ENCODE assay signal across 29 mouse cellular contexts in the genomic region with DNA sequence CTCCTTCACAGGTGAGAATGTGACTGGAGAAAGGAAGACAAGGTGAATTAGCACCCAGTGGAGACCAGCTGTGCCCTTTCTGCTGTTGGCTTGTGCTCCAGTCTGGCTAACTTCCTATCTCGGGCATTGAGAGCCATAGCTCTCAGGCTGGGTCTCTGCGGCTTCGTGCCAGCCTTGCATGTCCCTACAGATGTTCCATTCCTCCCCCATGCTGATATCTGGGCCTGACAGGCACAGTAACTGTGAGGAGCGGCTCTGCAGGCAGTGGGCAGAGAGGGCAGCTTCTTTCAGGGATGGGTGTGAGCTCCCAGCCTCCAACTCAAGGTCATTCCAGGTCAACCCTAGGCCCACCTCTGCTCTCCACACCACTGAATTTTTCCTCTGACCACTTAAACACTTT. TPM values are rescaled to one million over a fixed set of nuclear protein-coding genes. Genes with fewer than 3 reads are reported as not detected.
A peak's percentile ranks its signal among the peaks of the same experiment; 100 is the strongest.
DNase-seq lines count a peak whose midpoint lies in the region; ATAC-seq lines count a peak whose summit lies in the region.
"Had no signal": no experiment of that assay in that cellular context is flagged by ENCODE, and none has a peak within 500 bp of the region (broad histone marks: within the 10 kb centered on the region; RNA-seq: fewer than 3 reads in every experiment).

No protein-coding gene starts in this region.

- no peak overlapping the region for H3K9ac ChIP-seq in midbrain, embryonic 11.5 days (ENCODE audit: low read length)
- H3K9ac ChIP-seq in midbrain, embryonic 15.5 days: no peak overlapping the region

- H3K4me1 ChIP-seq in midbrain, embryonic 11.5 days (ENCODE audit: control insufficient read depth, insufficient read depth, low read length): no peaks in the 10 kb centered on the region
- H3K4me1 ChIP-seq in midbrain, embryonic 15.5 days: no peaks in the 10 kb centered on the region

- intact Hi-C loops in heart, postnatal 14 days (cut with DNase I): loop anchor here (5.0 kb wide), 1 partner anchor 38 kb away; a partner anchor contains a TSS

- no peak overlapping the region for H3K27ac ChIP-seq in midbrain, embryonic 11.5 days (ENCODE audit: low read depth, low read length)
- no peak overlapping the region for H3K27ac ChIP-seq in midbrain, embryonic 15.5 days

- peak; percentile 84 for DNase-seq in heart, adult 11 months
- no peak for DNase-seq in heart, postnatal 14 days
- peak; percentile 72 for DNase-seq in midbrain, embryonic 11.5 days (ENCODE audit: low spot score, missing footprints)
- no peak for DNase-seq in cerebellum, adult 9-10 months
- DNase-seq: adrenal gland, adult 2 months; adrenal gland, adult 8-10 months; adrenal gland, postnatal 10 days; adrenal gland, postnatal 14 days; adrenal gland, postnatal 25 days; adrenal gland, postnatal 36 days; B cell, adult 2 months; cerebellum, adult 11 months; cerebellum, adult 11-12 months; cerebellum, adult 18-20 months had no signal

- no peaks in the 10 kb centered on the region for H3K9me3 ChIP-seq in midbrain, embryonic 11.5 days (ENCODE audit: control insufficient read depth, low read length)
- no peaks in the 10 kb centered on the region for H3K9me3 ChIP-seq in midbrain, embryonic 15.5 days

- H3K36me3 ChIP-seq in midbrain, embryonic 11.5 days (ENCODE audit: control insufficient read depth, insufficient read depth, low read length): no peaks in the 10 kb centered on the region
- no peaks in the 10 kb centered on the region for H3K36me3 ChIP-seq in midbrain, embryonic 15.5 days (replicated peaks)
- H3K36me3 ChIP-seq: G1E had no signal

- H3K4me3 ChIP-seq in midbrain, embryonic 11.5 days (ENCODE audit: low read depth, low read length): no peak overlapping the region
- H3K4me3 ChIP-seq in midbrain, embryonic 15.5 days: no peak overlapping the region

- H3K27me3 ChIP-seq in midbrain, embryonic 11.5 days (ENCODE audit: control insufficient read depth, insufficient read depth, low read length): no peaks in the 10 kb centered on the region
- no peaks in the 10 kb centered on the region for H3K27me3 ChIP-seq in midbrain, embryonic 15.5 days (replicated peaks)
- H3K27me3 ChIP-seq: Patski had no signal

- WGBS in midbrain, embryonic 11.5 days: 86% methylated on average over 4 of the region's 4 CpGs
- WGBS in midbrain, embryonic 15.5 days: 82% methylated on average over 4 of the region's 4 CpGs

- no peak for ATAC-seq in midbrain, embryonic 11.5 days (ENCODE audit: low FRiP score)
- no peak for ATAC-seq in midbrain, embryonic 15.5 days (replicated peaks)
- peak; percentile 54 for ATAC-seq in megakaryocyte progenitor cell, adult 5-6 weeks (replicated peaks; ENCODE audit: poor library complexity)
- ATAC-seq in megakaryocyte-erythroid progenitor cell, adult 5-6 weeks (replicated peaks; ENCODE audit: low FRiP score, low TSS enrichment, poor library complexity, severe bottlenecking): peak; percentile 83
- no peak for ATAC-seq in cerebellum, adult (ENCODE audit: insufficient number of reproducible peaks, low FRiP score, low TSS enrichment)
- ATAC-seq: activated CD4-positive, CD25-positive, alpha-beta regulatory T cell, adult 4 months; CD4-positive, CD25-positive, alpha-beta regulatory T cell, adult 4 months; Patski had no signal

- no peak overlapping the region for H3K4me2 ChIP-seq in midbrain, embryonic 11.5 days
- no peak overlapping the region for H3K4me2 ChIP-seq in midbrain, embryonic 15.5 days

RNA-seq across cellular contexts. Expression of a gene that starts 31.2 kb away (rescaled TPM):
- not detected for total RNA-seq in heart, postnatal 14 days (2021)
- polyA plus RNA-seq in midbrain, embryonic 11.5 days (2014; fragmentation: Nextera tagmentation; extraction: Ambion mirVana): 1.6 TPM in 2 replicates
- polyA plus RNA-seq in midbrain, embryonic 15.5 days (2015; fragmentation: Nextera tagmentation; extraction: Ambion mirVana): 13.9 and 14.4 TPM in 2 replicates
- total RNA-seq in megakaryocyte progenitor cell, adult 5-6 weeks (2015): not detected in 2 replicates
- total RNA-seq in megakaryocyte progenitor cell, adult 5-6 weeks (2017): not detected in 2 replicates
- total RNA-seq in megakaryocyte-erythroid progenitor cell, adult 5-6 weeks (2014; fragmentation: Nextera tagmentation): not detected in 2 replicates
- total RNA-seq in megakaryocyte-erythroid progenitor cell, adult 5-6 weeks (2017): not detected in 2 replicates
- total RNA-seq: CH12.LX, MEL had no signal
- polyA plus RNA-seq: activated CD4-positive, CD25-positive, alpha-beta regulatory T cell, adult 4 months; C2C12; CD4-positive, CD25-positive, alpha-beta regulatory T cell, adult 4 months; G1E had no signal

RNA-seq across cellular contexts. Expression of a gene that starts 35.9 kb away (rescaled TPM):
- 1 to 10 TPM; 1.2 to 1.7 TPM for total RNA-seq in heart, postnatal 14 days (2021)
- polyA plus RNA-seq in midbrain, embryonic 11.5 days (2014; fragmentation: Nextera tagmentation; extraction: Ambion mirVana): 0.96 and 1.1 TPM in 2 replicates
- 1.2 and 1.3 TPM in 2 replicates for polyA plus RNA-seq in midbrain, embryonic 15.5 days (2015; fragmentation: Nextera tagmentation; extraction: Ambion mirVana)
- 1.6 and 7.4 TPM in 2 replicates for total RNA-seq in megakaryocyte progenitor cell, adult 5-6 weeks (2015)
- 1.1 and 2.5 TPM in 2 replicates for total RNA-seq in megakaryocyte progenitor cell, adult 5-6 weeks (2017)
- total RNA-seq in megakaryocyte-erythroid progenitor cell, adult 5-6 weeks (2014; fragmentation: Nextera tagmentation): not detected in 2 replicates
- 0.99 TPM in 1 of 2 replicates, not detected in the other for total RNA-seq in megakaryocyte-erythroid progenitor cell, adult 5-6 weeks (2017)
- total RNA-seq: G1E had no signal
- polyA plus RNA-seq: activated CD4-positive, CD25-positive, alpha-beta regulatory T cell, adult 4 months; CD4-positive, CD25-positive, alpha-beta regulatory T cell, adult 4 months; G1E had no signal

RNA-seq across cellular contexts. Expression of a gene that starts 38.9 kb away (rescaled TPM):
- not detected for total RNA-seq in heart, postnatal 14 days (2021)
- polyA plus RNA-seq in midbrain, embryonic 11.5 days (2014; fragmentation: Nextera tagmentation; extraction: Ambion mirVana): not detected in 2 replicates
- polyA plus RNA-seq in midbrain, embryonic 15.5 days (2015; fragmentation: Nextera tagmentation; extraction: Ambion mirVana): not detected in 2 replicates
- not detected in 2 replicates for total RNA-seq in megakaryocyte progenitor cell, adult 5-6 weeks (2015)
- total RNA-seq in megakaryocyte progenitor cell, adult 5-6 weeks (2017): not detected in 2 replicates
- total RNA-seq in megakaryocyte-erythroid progenitor cell, adult 5-6 weeks (2014; fragmentation: Nextera tagmentation): not detected in 2 replicates
- total RNA-seq in megakaryocyte-erythroid progenitor cell, adult 5-6 weeks (2017): not detected in 2 replicates
- total RNA-seq: adrenal gland, adult 18-20 months; adrenal gland, adult 2 months; adrenal gland, adult 8-10 months; adrenal gland, postnatal 10 days; adrenal gland, postnatal 14 days; adrenal gland, postnatal 25 days; adrenal gland, postnatal 36 days; adrenal gland, postnatal 4 days; CH12.LX; ES-E14; G1E; MEL had no signal
- polyA plus RNA-seq: activated CD4-positive, CD25-positive, alpha-beta regulatory T cell, adult 4 months; adrenal gland, adult 2 months; brain, embryonic 14.5 days; C2C12; CD4-positive, CD25-positive, alpha-beta regulatory T cell, adult 4 months; G1E; Patski had no signal

RNA-seq across cellular contexts. Expression of a gene that starts 46.0 kb away (rescaled TPM):
- total RNA-seq in heart, postnatal 14 days (2021): under 1 TPM; 0.39 to 0.48 TPM
- 0.18 and 0.55 TPM in 2 replicates for polyA plus RNA-seq in midbrain, embryonic 11.5 days (2014; fragmentation: Nextera tagmentation; extraction: Ambion mirVana)
- polyA plus RNA-seq in midbrain, embryonic 15.5 days (2015; fragmentation: Nextera tagmentation; extraction: Ambion mirVana): 0.28 and 0.74 TPM in 2 replicates
- total RNA-seq in megakaryocyte progenitor cell, adult 5-6 weeks (2015): not detected in 2 replicates
- total RNA-seq in megakaryocyte progenitor cell, adult 5-6 weeks (2017): not detected in 2 replicates
- not detected in 2 replicates for total RNA-seq in megakaryocyte-erythroid progenitor cell, adult 5-6 weeks (2014; fragmentation: Nextera tagmentation)
- not detected in 2 replicates for total RNA-seq in megakaryocyte-erythroid progenitor cell, adult 5-6 weeks (2017)
- total RNA-seq: adrenal gland, postnatal 14 days; adrenal gland, postnatal 4 days; CH12.LX; G1E; MEL had no signal
- polyA plus RNA-seq: activated CD4-positive, CD25-positive, alpha-beta regulatory T cell, adult 4 months; CD4-positive, CD25-positive, alpha-beta regulatory T cell, adult 4 months; G1E had no signal

RNA-seq across cellular contexts. Expression of a gene that starts 58.2 kb away (rescaled TPM):
- total RNA-seq in heart, postnatal 14 days (2021): under 1 TPM; 0.54 to 0.79 TPM
- polyA plus RNA-seq in midbrain, embryonic 11.5 days (2014; fragmentation: Nextera tagmentation; extraction: Ambion mirVana): not detected in 2 replicates
- not detected in 2 replicates for polyA plus RNA-seq in midbrain, embryonic 15.5 days (2015; fragmentation: Nextera tagmentation; extraction: Ambion mirVana)
- total RNA-seq in megakaryocyte progenitor cell, adult 5-6 weeks (2015): not detected in 2 replicates
- not detected in 2 replicates for total RNA-seq in megakaryocyte progenitor cell, adult 5-6 weeks (2017)
- total RNA-seq in megakaryocyte-erythroid progenitor cell, adult 5-6 weeks (2014; fragmentation: Nextera tagmentation): not detected in 2 replicates
- total RNA-seq in megakaryocyte-erythroid progenitor cell, adult 5-6 weeks (2017): not detected in 2 replicates
- total RNA-seq: CH12.LX, ES-E14, G1E, MEL had no signal
- polyA plus RNA-seq: activated CD4-positive, CD25-positive, alpha-beta regulatory T cell, adult 4 months; CD4-positive, CD25-positive, alpha-beta regulatory T cell, adult 4 months; G1E; Patski had no signal

Comparison
In these comparisons a context has a peak if more than half of its experiments do, and no peak if none do; other contexts are left out.
1. DNase-seq: peak in heart, adult 11 months (single experiment) and midbrain, embryonic 11.5 days (single experiment); none in heart, postnatal 14 days (0 of 2) and cerebellum, adult 9-10 months (single experiment).
2. ATAC-seq: peak in megakaryocyte progenitor cell, adult 5-6 weeks (single experiment) and megakaryocyte-erythroid progenitor cell, adult 5-6 weeks (single experiment); none in midbrain, embryonic 11.5 days (single experiment), midbrain, embryonic 15.5 days (single experiment) and cerebellum, adult (single experiment).